Mouse (Mus musculus) CH12.LX (cell line): ENCODE measurements around the gene Ptpn14.

Experiments used
- CHD1 ChIP-seq: IDR thresholded peaks from 2 replicates; pipeline ENCODE4 v1.6.1; 2012; ENCODE audit warnings: low read depth, low read length, improper control_type of control experiment, inconsistent platforms
- E2F4 ChIP-seq: IDR thresholded peaks from 2 replicates; pipeline ENCODE4 v1.6.1; 2011; ENCODE audit warnings: low read depth, low read length, improper control_type of control experiment; ENCODE audit not compliant: insufficient replicate concordance
- EP300 ChIP-seq: IDR thresholded peaks from 2 replicates; pipeline ENCODE4 v1.6.1; 2011; ENCODE audit warnings: low read length, improper control_type of control experiment
- GABPA ChIP-seq: IDR thresholded peaks from 2 replicates; pipeline ENCODE4 v1.6.1; 2012; ENCODE audit warnings: low read depth, low read length, improper control_type of control experiment, inconsistent platforms; ENCODE audit not compliant: insufficient replicate concordance
- HCFC1 ChIP-seq: IDR thresholded peaks from 2 replicates; pipeline ENCODE4 v1.6.1; 2012; ENCODE audit warnings: low read depth, mild to moderate bottlenecking, inconsistent platforms, low read length, improper control_type of control experiment
- JUND ChIP-seq: conservative IDR thresholded peaks from 2 replicates; pipeline ENCODE4 v1.6.1; 2011; ENCODE audit warnings: low read depth, low read length, improper control_type of control experiment
- MEF2A ChIP-seq: IDR thresholded peaks from 2 replicates; pipeline ENCODE4 v1.6.1; 2014; ENCODE audit warnings: low read depth, mild to moderate bottlenecking, inconsistent platforms, low read length, improper control_type of control experiment, borderline replicate concordance
- POLR2A ChIP-seq: IDR thresholded peaks from 2 replicates; pipeline ENCODE4 v1.6.1; 2011; ENCODE audit warnings: low read depth, mild to moderate bottlenecking, improper control_type of control experiment, low read length

GRCm38 (mm10) chr1:189744914-189745710 is 17.0 kb downstream of the Ptpn14 start:
- no peak for TF ChIP-seq E2F4
- no peak for TF ChIP-seq POLR2A
- no peak for TF ChIP-seq EP300
- TF ChIP-seq CHD1: no peak
- TF ChIP-seq HCFC1: no peak
- TF ChIP-seq MEF2A: no peak
- no peak for TF ChIP-seq GABPA
- TF ChIP-seq JUND: no peak
